Mouse (Mus musculus) heart, postnatal 0 days (tissue): ENCODE measurements around the gene Egfl7.

Source experiments
- CTCF ChIP-seq: IDR thresholded peaks from 2 replicates; pipeline ENCODE4 v1.5.1; 2016; ENCODE audit warnings: antibody characterized with exemption, control low read depth, low read depth
- EP300 ChIP-seq: IDR thresholded peaks from 2 replicates; pipeline ENCODE4 v1.6.1; 2016; ENCODE audit warnings: antibody characterized with exemption, low read depth

DNA sequence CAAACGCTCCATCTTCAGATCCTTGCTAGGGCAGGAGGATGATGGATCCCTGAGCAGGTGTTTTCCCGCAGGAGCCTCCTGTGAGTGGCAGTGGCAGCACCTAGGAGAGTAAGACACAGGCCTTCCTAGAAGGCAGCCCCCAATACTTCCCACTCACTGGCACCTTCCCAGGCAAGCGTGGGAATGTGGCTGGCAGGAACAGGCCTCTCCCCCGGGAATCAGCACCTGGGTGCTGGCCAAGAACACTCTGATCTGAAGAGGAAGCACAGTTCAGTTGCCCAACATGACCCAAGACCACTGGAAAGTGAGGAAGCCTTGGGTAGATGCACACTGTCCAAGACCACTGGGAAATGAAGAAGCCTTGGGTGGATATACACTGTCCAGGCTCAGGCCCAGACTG, 24.7 kb upstream of the Egfl7 start:
- TF ChIP-seq CTCF (no peak), EP300 (no peak)
